Mouse (Mus musculus): ENCODE results near the gene Klk1b5.

GRCm38 (mm10) chr7:44268117-44268516, 52.4 kb downstream of the Klk1b5 start:
- TF ChIP-seq CTCF (IDR thresholded peaks at IDR 0.05; ENCODE audit: insufficient read depth, low read depth, low read length) = no peak
- no peak for TF ChIP-seq POLR2A (IDR thresholded peaks at IDR 0.05; ENCODE audit: insufficient read depth, low read depth, low read length)
